Mouse (Mus musculus): ENCODE results near the gene Mrps27. TPM values are rescaled to one million over a fixed set of nuclear protein-coding genes. Genes with fewer than 3 reads are reported as not detected.

Mrps27 gene
- polyA plus RNA-seq, 1 experiment from 2014 or later = 38.2 TPM

- Histone ChIP-seq H3K9me3 (ENCODE audit: control insufficient read depth, low read length) (no peaks in the 10 kb centered on the region), H3K27ac (replicated peaks; ENCODE audit: low read depth, low read length) (no peak overlapping the region), H3K4me1 (ENCODE audit: control insufficient read depth, insufficient read depth, low read length) (peaks cover 8% of the 10 kb centered on the region), H3K4me3 (replicated peaks; ENCODE audit: low read depth, low read length) (no peak overlapping the region), H3K4me2 (ENCODE audit: low read length) (no peak overlapping the region), H3K36me3 (ENCODE audit: control insufficient read depth, insufficient read depth, low read length) (peaks cover 29% of the 10 kb centered on the region), H3K27me3 (ENCODE audit: control insufficient read depth, insufficient read depth, low read length) (no peaks in the 10 kb centered on the region), H3K9ac (replicated peaks; ENCODE audit: low read length) (no peak overlapping the region)
- WGBS = 24% methylated on average over 2 of the region's 2 CpGs
- ATAC-seq (ENCODE audit: low FRiP score, low TSS enrichment) = no peak
- DNase-seq = no peak
These were observed 64.6 kb downstream of the Mrps27 start for GRCm38 (mm10) chr13:99409216-99409615.

- DNase-seq = no peak
- Histone ChIP-seq H3K27me3 (ENCODE audit: control insufficient read depth, insufficient read depth, low read length) (no peaks in the 10 kb centered on the region), H3K4me1 (ENCODE audit: control insufficient read depth, insufficient read depth, low read length) (peaks cover 8% of the 10 kb centered on the region), H3K9me3 (ENCODE audit: control insufficient read depth, low read length) (no peaks in the 10 kb centered on the region), H3K4me3 (replicated peaks; ENCODE audit: low read depth, low read length) (no peak overlapping the region), H3K4me2 (ENCODE audit: low read length) (no peak overlapping the region), H3K9ac (replicated peaks; ENCODE audit: low read length) (no peak overlapping the region), H3K36me3 (ENCODE audit: control insufficient read depth, insufficient read depth, low read length) (peaks cover 20% of the 10 kb centered on the region), H3K27ac (replicated peaks; ENCODE audit: low read depth, low read length) (no peak overlapping the region)
- WGBS = 94% methylated on average over 14 of the region's 14 CpGs
- no peak for ATAC-seq (ENCODE audit: low FRiP score, low TSS enrichment)
These were observed 66.3 kb downstream of the Mrps27 start for GRCm38 (mm10) chr13:99410611-99411515.

GRCm38 (mm10) chr13:99411761-99412160 is 67.2 kb downstream of the Mrps27 start:
- H3K36me3 ChIP-seq (ENCODE audit: control insufficient read depth, insufficient read depth, low read length) = peaks cover 14% of the 10 kb centered on the region
- H3K4me2 ChIP-seq (ENCODE audit: low read length) = no peak overlapping the region
- H3K9ac ChIP-seq (replicated peaks; ENCODE audit: low read length) = no peak overlapping the region
- DNase-seq = no peak
- H3K27me3 ChIP-seq (ENCODE audit: control insufficient read depth, insufficient read depth, low read length) = no peaks in the 10 kb centered on the region
- H3K4me3 ChIP-seq (replicated peaks; ENCODE audit: low read depth, low read length) = no peak overlapping the region
- peaks cover 8% of the 10 kb centered on the region for H3K4me1 ChIP-seq (ENCODE audit: control insufficient read depth, insufficient read depth, low read length)
- 91% methylated on average over 3 of the region's 3 CpGs for WGBS
- no peak for ATAC-seq (ENCODE audit: low FRiP score, low TSS enrichment)
- H3K27ac ChIP-seq (replicated peaks; ENCODE audit: low read depth, low read length) = no peak overlapping the region
- H3K9me3 ChIP-seq (ENCODE audit: control insufficient read depth, low read length) = no peaks in the 10 kb centered on the region

- 24% methylated on average over 11 of the region's 11 CpGs for WGBS
- DNase-seq (peak; percentile 52), ATAC-seq (ENCODE audit: low FRiP score, low TSS enrichment) (no peak; the same call in 1 of the 2 replicates)
- Histone ChIP-seq H3K36me3 (ENCODE audit: control insufficient read depth, insufficient read depth, low read length) (peaks cover 14% of the 10 kb centered on the region), H3K4me1 (ENCODE audit: control insufficient read depth, insufficient read depth, low read length) (peaks cover 8% of the 10 kb centered on the region), H3K4me3 (replicated peaks; ENCODE audit: low read depth, low read length) (no peak overlapping the region), H3K27me3 (ENCODE audit: control insufficient read depth, insufficient read depth, low read length) (no peaks in the 10 kb centered on the region), H3K9me3 (ENCODE audit: control insufficient read depth, low read length) (no peaks in the 10 kb centered on the region), H3K4me2 (ENCODE audit: low read length) (no peak overlapping the region), H3K27ac (replicated peaks; ENCODE audit: low read depth, low read length) (peak overlapping the region; percentile 54; the same call in 1 of the 2 replicates), H3K9ac (replicated peaks; ENCODE audit: low read length) (0 out of 2 replicates have a peak overlapping the region, but pooled peaks have one; percentile 20)
These were observed 68.0 kb downstream of the Mrps27 start for GRCm38 (mm10) chr13:99412477-99413080.

- no peak overlapping the region for H3K27ac ChIP-seq (replicated peaks; ENCODE audit: low read depth, low read length)
- 37% methylated on average over 13 of the region's 13 CpGs for WGBS
These were observed 69.1 kb downstream of the Mrps27 start for GRCm38 (mm10) chr13:99413481-99414351.

GRCm38 (mm10) chr13:99414352-99414742 is 69.8 kb downstream of the Mrps27 start:
- no peak overlapping the region for H3K27ac ChIP-seq (replicated peaks; ENCODE audit: low read depth, low read length)
- H3K9ac ChIP-seq (replicated peaks; ENCODE audit: low read length) = no peak overlapping the region
- H3K27me3 ChIP-seq (ENCODE audit: control insufficient read depth, insufficient read depth, low read length) = no peaks in the 10 kb centered on the region
- H3K4me1 ChIP-seq (ENCODE audit: control insufficient read depth, insufficient read depth, low read length) = peaks cover 8% of the 10 kb centered on the region
- no peak for ATAC-seq (ENCODE audit: low FRiP score, low TSS enrichment)
- no peaks in the 10 kb centered on the region for H3K9me3 ChIP-seq (ENCODE audit: control insufficient read depth, low read length)
- H3K4me3 ChIP-seq (replicated peaks; ENCODE audit: low read depth, low read length) = no peak overlapping the region
- WGBS = 48% methylated on average over 10 of the region's 10 CpGs
- H3K4me2 ChIP-seq (ENCODE audit: low read length) = no peak overlapping the region
- no peak for DNase-seq
- peaks cover 15% of the 10 kb centered on the region for H3K36me3 ChIP-seq (ENCODE audit: control insufficient read depth, insufficient read depth, low read length)

More at GRCm38 (mm10) chr13:99413481-99414351, 69.1 kb downstream of the Mrps27 start:
- no peak overlapping the region for H3K4me2 ChIP-seq (ENCODE audit: low read length)
- peaks cover 8% of the 10 kb centered on the region for H3K4me1 ChIP-seq (ENCODE audit: control insufficient read depth, insufficient read depth, low read length)
- no peaks in the 10 kb centered on the region for H3K9me3 ChIP-seq (ENCODE audit: control insufficient read depth, low read length)
- H3K4me3 ChIP-seq (replicated peaks; ENCODE audit: low read depth, low read length) = no peak overlapping the region
- DNase-seq (no peak), ATAC-seq (ENCODE audit: low FRiP score, low TSS enrichment) (no peak)
- no peak overlapping the region for H3K9ac ChIP-seq (replicated peaks; ENCODE audit: low read length)
- no peaks in the 10 kb centered on the region for H3K27me3 ChIP-seq (ENCODE audit: control insufficient read depth, insufficient read depth, low read length)
- peaks cover 14% of the 10 kb centered on the region for H3K36me3 ChIP-seq (ENCODE audit: control insufficient read depth, insufficient read depth, low read length)

GRCm38 (mm10) chr13:99416601-99417000 is 72.0 kb downstream of the Mrps27 start:
- no peak for ATAC-seq (ENCODE audit: low FRiP score, low TSS enrichment)
- Histone ChIP-seq H3K9ac (replicated peaks; ENCODE audit: low read length) (no peak overlapping the region), H3K27me3 (ENCODE audit: control insufficient read depth, insufficient read depth, low read length) (no peaks in the 10 kb centered on the region), H3K9me3 (ENCODE audit: control insufficient read depth, low read length) (no peaks in the 10 kb centered on the region), H3K4me3 (replicated peaks; ENCODE audit: low read depth, low read length) (no peak overlapping the region), H3K4me1 (ENCODE audit: control insufficient read depth, insufficient read depth, low read length) (peaks cover 8% of the 10 kb centered on the region), H3K27ac (replicated peaks; ENCODE audit: low read depth, low read length) (no peak overlapping the region), H3K4me2 (ENCODE audit: low read length) (no peak overlapping the region), H3K36me3 (ENCODE audit: control insufficient read depth, insufficient read depth, low read length) (peaks cover 20% of the 10 kb centered on the region)
- no peak for DNase-seq
- WGBS = 82% methylated on average over 9 of the region's 9 CpGs

- no peak overlapping the region for H3K4me3 ChIP-seq (replicated peaks; ENCODE audit: low read depth, low read length)
- peaks cover 80% of the 10 kb centered on the region for H3K36me3 ChIP-seq (ENCODE audit: control insufficient read depth, insufficient read depth, low read length)
- WGBS = 88% methylated on average over 13 of the region's 13 CpGs
- H3K9me3 ChIP-seq (ENCODE audit: control insufficient read depth, low read length) = no peaks in the 10 kb centered on the region
- no peak overlapping the region for H3K4me2 ChIP-seq (ENCODE audit: low read length)
- H3K9ac ChIP-seq (replicated peaks; ENCODE audit: low read length) = no peak overlapping the region
- no peak overlapping the region for H3K27ac ChIP-seq (replicated peaks; ENCODE audit: low read depth, low read length)
- no peaks in the 10 kb centered on the region for H3K27me3 ChIP-seq (ENCODE audit: control insufficient read depth, insufficient read depth, low read length)
- H3K4me1 ChIP-seq (ENCODE audit: control insufficient read depth, insufficient read depth, low read length) = no peaks in the 10 kb centered on the region
- no peak for ATAC-seq (ENCODE audit: low FRiP score, low TSS enrichment)
- no peak for DNase-seq
These were observed 79.0 kb downstream of the Mrps27 start for GRCm38 (mm10) chr13:99423581-99423980.
